Mouse (Mus musculus) neural tube, embryonic 15.5 days (tissue): Measurements from ENCODE around the gene Ncam1. TPM values are rescaled to one million over a fixed set of nuclear protein-coding genes. Genes with fewer than 3 reads are reported as not detected.

Experiments used
- ATAC-seq: fragments of 200-750 bp; cut with Nextera tagmentation; 2 replicates; pipeline ENCODE4 v1.8.0; 2017; ENCODE audit warnings: mild to moderate bottlenecking, moderate TSS enrichment, moderate library complexity; ENCODE audit not compliant: low FRiP score
- H3K27ac ChIP-seq: fragments of 300-500 bp; sonication (generic); replicated peaks from 2 replicates; pipeline ENCODE4 v1.5.1; 2015; ENCODE audit warnings: mild to moderate bottlenecking, inconsistent platforms
- H3K27me3 ChIP-seq: fragments of 300-500 bp; sonication (generic); replicated peaks from 2 replicates; pipeline ENCODE4 v1.6.1; 2015; ENCODE audit warnings: inconsistent platforms
- H3K36me3 ChIP-seq: fragments of 300-500 bp; sonication (generic); 2 replicates; pipeline ENCODE4 v1.6.1; 2015; ENCODE audit warnings: inconsistent platforms
- H3K4me1 ChIP-seq: fragments of 300-500 bp; sonication (generic); 2 replicates; pipeline ENCODE4 v1.6.1; 2015; ENCODE audit warnings: inconsistent platforms
- H3K4me2 ChIP-seq: fragments of 300-500 bp; sonication (generic); 2 replicates; pipeline ENCODE4 v1.6.1; 2015; ENCODE audit warnings: inconsistent platforms, mild to moderate bottlenecking, moderate library complexity
- H3K4me3 ChIP-seq: fragments of 300-500 bp; sonication (generic); replicated peaks from 2 replicates; pipeline ENCODE4 v1.5.1; 2015; ENCODE audit warnings: mild to moderate bottlenecking, inconsistent platforms
- H3K9ac ChIP-seq: fragments of 300-500 bp; sonication (generic); replicated peaks from 2 replicates; pipeline ENCODE4 v1.6.1; 2015; ENCODE audit warnings: mild to moderate bottlenecking, inconsistent platforms
- H3K9me3 ChIP-seq: fragments of 300-500 bp; sonication (generic); replicated peaks from 2 replicates; pipeline ENCODE4 v1.6.1; 2016; ENCODE audit warnings: inconsistent platforms
- WGBS: fragments of 180-500 bp; shearing (Covaris S2); methylation state at CpG from one replicate; pipeline ENCODE4 v1.1.7; 2015; ENCODE audit warnings: mixed read lengths; 5-methylcytosine and 5-hydroxymethylcytosine counted together
- polyA plus RNA-seq: library from polyadenylated mRNA; unstranded; fragments of >200 nt; fragmentation: Nextera tagmentation; extraction: Ambion mirVana; gene quantifications from 2 replicates; pipeline ENCODE4 v1.2.1, GENCODE M21; 2015

Ncam1 gene
- polyA plus RNA-seq, 1 experiment from 2014 or later, result 434 TPM

DNA sequence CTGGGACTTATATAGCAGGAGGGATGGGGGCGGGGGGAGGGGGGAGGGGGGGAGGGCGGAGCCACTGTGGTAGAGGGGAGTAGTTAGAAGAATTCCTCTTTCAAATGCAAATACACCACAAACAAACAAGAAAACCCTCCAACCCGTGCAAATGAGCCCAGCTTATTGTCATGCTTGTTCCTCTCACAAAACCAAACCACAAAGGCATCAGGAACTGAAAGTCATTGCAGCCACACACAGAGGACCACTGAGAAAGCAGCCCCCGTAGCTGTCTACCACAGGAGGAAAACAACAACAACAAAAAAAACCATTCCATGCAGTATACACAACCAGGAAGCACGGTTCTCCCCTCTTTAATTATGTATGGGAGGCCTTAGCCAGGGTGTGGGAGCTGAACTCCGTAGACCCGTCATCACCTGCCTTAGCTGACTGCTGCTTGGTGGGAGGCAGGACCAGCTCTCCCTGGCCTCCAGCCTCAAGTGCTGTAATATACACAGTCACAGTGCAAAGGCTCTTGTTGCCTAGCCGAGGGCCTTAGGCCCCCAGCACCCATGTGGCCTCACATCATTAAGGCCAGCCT is 264.7 kb downstream of the Ncam1 start:
- Histone ChIP-seq H3K4me2 (no peak overlapping the region), H3K27ac (peak overlapping the region; percentile 68), H3K9me3 (no peaks in the 10 kb centered on the region), H3K9ac (no peak overlapping the region), H3K27me3 (no peaks in the 10 kb centered on the region), H3K36me3 (peaks cover 26% of the 10 kb centered on the region), H3K4me1 (peaks cover 33% of the 10 kb centered on the region), H3K4me3 (no peak overlapping the region)
- no peak for ATAC-seq
- WGBS, result 16% methylated on average over 7 of the region's 8 CpGs

DNA sequence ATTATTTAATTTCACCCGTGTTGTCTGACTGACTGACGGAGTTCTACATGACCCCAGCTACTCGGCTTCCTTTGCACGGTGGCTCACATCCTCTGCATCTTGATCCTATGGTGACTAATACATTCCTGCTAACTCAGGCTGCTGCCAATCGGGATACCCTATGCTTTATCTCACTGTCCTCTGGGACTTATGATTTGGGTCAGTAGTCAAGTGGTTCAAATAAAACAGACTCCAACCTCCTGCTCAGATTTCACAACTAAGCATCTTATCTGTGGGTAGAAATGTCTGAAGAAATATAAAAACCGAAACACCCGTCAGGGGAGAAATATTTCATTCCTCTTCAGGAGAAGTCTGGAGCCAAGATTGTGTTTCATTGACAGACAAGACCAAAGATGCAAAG is 265.3 kb downstream of the Ncam1 start:
- no peak overlapping the region for H3K27ac ChIP-seq
- H3K9ac ChIP-seq, result no peak overlapping the region
- no peak overlapping the region for H3K4me2 ChIP-seq
- no peak for ATAC-seq
- H3K36me3 ChIP-seq, result peaks cover 26% of the 10 kb centered on the region
- no peaks in the 10 kb centered on the region for H3K9me3 ChIP-seq
- peaks cover 33% of the 10 kb centered on the region for H3K4me1 ChIP-seq
- 66% methylated on average over 7 of the region's 7 CpGs for WGBS
- no peak overlapping the region for H3K4me3 ChIP-seq
- no peaks in the 10 kb centered on the region for H3K27me3 ChIP-seq

DNA sequence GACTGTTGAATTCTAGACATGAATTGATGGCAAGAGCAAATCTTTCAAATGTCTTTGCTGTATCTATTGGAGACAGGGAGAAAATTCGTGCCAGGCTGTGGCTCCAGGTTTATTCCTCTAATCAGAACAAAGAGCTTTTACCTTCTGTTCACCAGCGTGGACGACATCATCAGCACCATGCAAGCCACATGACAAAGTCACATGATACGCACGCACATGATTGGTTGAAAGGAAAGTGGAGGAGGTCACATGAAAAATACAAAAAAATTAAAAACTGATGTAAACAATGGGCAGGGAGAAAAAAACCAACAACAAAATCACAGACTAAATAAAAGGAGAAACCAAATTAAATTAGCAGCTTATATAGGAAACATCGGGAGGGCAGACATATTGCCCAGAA is 266.9 kb downstream of the Ncam1 start:
- Histone ChIP-seq H3K36me3 (peaks cover 20% of the 10 kb centered on the region), H3K27me3 (no peaks in the 10 kb centered on the region), H3K4me2 (no peak overlapping the region), H3K9ac (no peak overlapping the region), H3K4me1 (peaks cover 30% of the 10 kb centered on the region), H3K4me3 (no peak overlapping the region), H3K27ac (no peak overlapping the region), H3K9me3 (no peaks in the 10 kb centered on the region)
- 81% methylated on average over 6 of the region's 6 CpGs for WGBS
- no peak for ATAC-seq

DNA sequence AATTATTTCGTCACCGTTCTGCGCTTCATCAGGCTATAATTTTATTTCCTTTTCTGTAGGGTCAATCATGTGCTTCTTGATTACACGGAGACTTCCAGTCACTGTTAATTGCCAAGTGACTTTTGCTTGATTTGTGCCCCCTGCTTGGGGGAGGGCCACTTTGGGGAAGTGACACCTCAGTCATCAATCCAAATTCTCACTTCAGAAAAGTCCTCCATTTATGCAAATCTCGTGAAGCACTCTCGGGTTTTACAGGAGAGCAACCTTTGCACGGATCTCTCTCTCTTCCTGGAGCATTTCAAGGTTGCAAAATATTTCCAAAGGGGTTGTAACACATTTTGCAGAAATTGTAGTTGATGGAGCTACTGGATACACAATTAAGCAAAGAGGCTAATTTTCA is 267.5 kb downstream of the Ncam1 start:
- Histone ChIP-seq H3K9me3 (no peaks in the 10 kb centered on the region), H3K36me3 (peaks cover 17% of the 10 kb centered on the region), H3K4me2 (no peak overlapping the region), H3K4me1 (peaks cover 27% of the 10 kb centered on the region), H3K9ac (no peak overlapping the region), H3K27me3 (no peaks in the 10 kb centered on the region), H3K27ac (peak overlapping the region; percentile 11; the same call in 1 of the 2 replicates), H3K4me3 (no peak overlapping the region)
- ATAC-seq, result no peak
- WGBS, result 46% methylated on average over 7 of the region's 7 CpGs

DNA sequence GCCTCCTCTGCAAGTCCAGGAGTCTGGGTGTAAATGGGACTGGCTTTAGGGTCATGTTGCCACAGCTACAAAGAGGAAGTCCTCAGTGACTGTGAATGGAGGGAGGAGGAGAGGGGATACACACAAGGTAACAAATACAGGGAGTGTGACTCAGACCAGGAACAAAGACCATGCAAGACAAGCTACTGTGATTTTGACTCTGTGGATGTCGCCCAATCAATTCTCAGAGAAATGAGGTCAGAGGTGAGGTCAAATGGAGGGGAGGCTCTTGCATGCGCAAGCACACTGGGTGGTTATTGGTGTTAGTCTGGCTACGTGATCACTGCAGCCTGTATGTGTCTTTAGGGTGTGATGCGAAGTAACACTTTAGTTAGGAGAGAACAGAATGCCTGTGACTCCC is 268.0 kb downstream of the Ncam1 start:
- no peak overlapping the region for H3K4me3 ChIP-seq
- no peak overlapping the region for H3K4me2 ChIP-seq
- no peaks in the 10 kb centered on the region for H3K27me3 ChIP-seq
- peaks cover 17% of the 10 kb centered on the region for H3K36me3 ChIP-seq
- 43% methylated on average over 4 of the region's 4 CpGs for WGBS
- H3K4me1 ChIP-seq, result peaks cover 27% of the 10 kb centered on the region
- no peaks in the 10 kb centered on the region for H3K9me3 ChIP-seq
- peak overlapping the region; percentile 11; the same call in 1 of the 2 replicates for H3K27ac ChIP-seq
- no peak overlapping the region for H3K9ac ChIP-seq
- no peak for ATAC-seq

DNA sequence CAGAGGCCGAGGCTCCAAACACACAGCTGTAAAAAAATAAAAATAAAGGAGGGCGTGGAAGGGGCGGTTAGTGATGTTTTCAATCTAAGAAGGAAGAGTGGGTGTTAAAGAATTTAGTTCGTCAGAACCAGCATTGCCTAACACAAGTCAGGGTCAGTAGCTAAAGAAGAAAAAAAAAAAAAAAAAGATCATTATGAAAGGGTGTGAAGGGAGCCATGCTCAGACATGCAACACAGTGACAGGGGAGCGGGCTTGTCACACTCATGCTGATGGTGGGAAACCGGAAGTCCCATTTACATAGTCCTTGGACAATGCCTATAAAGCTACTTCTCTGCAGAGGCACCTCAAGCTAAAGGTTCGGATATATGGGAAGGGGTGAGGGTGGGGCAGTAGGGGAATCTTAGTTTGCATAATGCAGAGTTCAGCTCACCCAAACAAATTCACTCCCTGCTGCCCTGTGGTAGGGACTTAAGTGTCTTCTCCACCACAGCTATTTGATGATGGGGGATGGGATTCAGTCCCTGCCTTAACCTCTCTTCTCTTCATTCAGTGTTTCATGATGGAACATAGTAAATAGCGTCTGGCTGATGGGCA is 269.3 kb downstream of the Ncam1 start:
- WGBS, result 67% methylated on average over 8 of the region's 8 CpGs

DNA sequence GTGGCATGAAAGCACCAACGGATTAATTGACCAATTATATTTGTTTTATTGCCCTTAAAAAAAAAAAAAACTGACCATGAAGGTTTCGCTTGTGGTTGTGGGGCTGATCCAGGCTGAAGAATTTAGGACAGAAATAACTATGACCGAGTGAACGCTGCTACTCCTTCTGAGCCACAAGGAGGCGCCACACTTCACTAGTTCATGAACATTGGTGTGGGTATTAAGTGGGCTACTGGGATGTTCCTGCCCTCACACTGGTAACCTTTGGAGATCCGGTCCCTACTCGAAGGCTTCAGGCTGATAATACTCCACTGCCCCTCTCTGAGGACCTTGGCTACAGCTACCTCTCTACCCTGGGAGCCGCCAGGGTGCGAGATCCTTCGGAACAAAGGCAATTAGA is 269.8 kb downstream of the Ncam1 start:
- no peaks in the 10 kb centered on the region for H3K9me3 ChIP-seq
- no peak overlapping the region for H3K4me2 ChIP-seq
- 45% methylated on average over 10 of the region's 10 CpGs for WGBS
- no peak overlapping the region for H3K27ac ChIP-seq
- peaks cover 22% of the 10 kb centered on the region for H3K4me1 ChIP-seq
- peaks cover 17% of the 10 kb centered on the region for H3K36me3 ChIP-seq
- H3K4me3 ChIP-seq, result no peak overlapping the region
- no peak for ATAC-seq
- no peaks in the 10 kb centered on the region for H3K27me3 ChIP-seq
- H3K9ac ChIP-seq, result no peak overlapping the region

More for the DNA sequence above, 269.3 kb downstream of the Ncam1 start:
- no peak for ATAC-seq
- Histone ChIP-seq H3K27me3 (no peaks in the 10 kb centered on the region), H3K4me3 (no peak overlapping the region), H3K27ac (no peak overlapping the region), H3K36me3 (peaks cover 17% of the 10 kb centered on the region), H3K4me1 (peaks cover 25% of the 10 kb centered on the region), H3K9ac (no peak overlapping the region), H3K9me3 (no peaks in the 10 kb centered on the region), H3K4me2 (no peak overlapping the region)

DNA sequence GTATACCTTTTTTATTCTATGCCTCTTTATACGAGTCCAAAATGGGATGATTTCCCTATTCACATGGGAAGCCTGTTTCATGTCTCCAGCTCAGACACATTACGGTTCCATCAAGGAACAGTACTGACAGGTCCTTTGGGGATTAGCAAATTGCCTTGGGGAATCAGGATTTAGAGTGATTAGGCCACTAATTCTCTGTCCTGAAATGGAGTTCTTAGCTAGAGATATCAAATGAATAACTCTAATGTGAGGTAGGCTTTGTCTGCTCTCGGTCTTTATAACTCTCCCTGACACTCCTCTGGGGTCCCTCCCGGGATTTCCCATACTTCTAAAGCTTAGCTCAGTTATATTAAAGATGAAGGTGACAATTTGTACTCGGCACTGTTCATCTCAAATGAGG is 270.7 kb downstream of the Ncam1 start:
- Histone ChIP-seq H3K4me3 (no peak overlapping the region), H3K9ac (no peak overlapping the region), H3K9me3 (no peaks in the 10 kb centered on the region), H3K4me2 (no peak overlapping the region), H3K36me3 (peaks cover 21% of the 10 kb centered on the region), H3K4me1 (peaks cover 21% of the 10 kb centered on the region), H3K27ac (no peak overlapping the region), H3K27me3 (no peaks in the 10 kb centered on the region)
- ATAC-seq, result no peak
- WGBS, result 59% methylated on average over 5 of the region's 5 CpGs

DNA sequence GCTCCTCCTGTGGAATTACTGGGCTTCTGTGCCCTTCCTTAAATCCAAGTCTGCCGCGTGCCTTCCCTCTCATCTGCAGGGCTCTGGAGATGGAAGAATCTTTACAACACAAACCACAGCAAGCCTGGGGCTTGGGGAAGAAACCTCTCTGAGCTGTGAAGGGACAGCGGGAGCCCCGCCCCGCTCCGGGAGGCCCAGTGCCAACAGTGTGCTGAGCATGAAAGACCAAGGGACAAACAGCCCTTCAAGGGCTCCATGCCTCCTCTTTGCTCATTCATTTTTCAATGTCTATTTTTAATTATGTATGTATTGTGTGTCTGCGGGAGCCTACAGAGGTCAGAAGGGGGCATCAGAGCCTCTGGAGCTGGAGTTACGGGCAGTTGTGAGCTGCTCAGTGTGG is 271.4 kb downstream of the Ncam1 start:
- H3K9me3 ChIP-seq, result no peaks in the 10 kb centered on the region
- no peaks in the 10 kb centered on the region for H3K27me3 ChIP-seq
- no peak overlapping the region for H3K4me2 ChIP-seq
- ATAC-seq, result no peak
- peak overlapping the region; percentile 68 for H3K27ac ChIP-seq
- H3K9ac ChIP-seq, result no peak overlapping the region
- H3K36me3 ChIP-seq, result peaks cover 26% of the 10 kb centered on the region
- H3K4me1 ChIP-seq, result peaks cover 21% of the 10 kb centered on the region
- WGBS, result 45% methylated on average over 8 of the region's 8 CpGs
- no peak overlapping the region for H3K4me3 ChIP-seq

DNA sequence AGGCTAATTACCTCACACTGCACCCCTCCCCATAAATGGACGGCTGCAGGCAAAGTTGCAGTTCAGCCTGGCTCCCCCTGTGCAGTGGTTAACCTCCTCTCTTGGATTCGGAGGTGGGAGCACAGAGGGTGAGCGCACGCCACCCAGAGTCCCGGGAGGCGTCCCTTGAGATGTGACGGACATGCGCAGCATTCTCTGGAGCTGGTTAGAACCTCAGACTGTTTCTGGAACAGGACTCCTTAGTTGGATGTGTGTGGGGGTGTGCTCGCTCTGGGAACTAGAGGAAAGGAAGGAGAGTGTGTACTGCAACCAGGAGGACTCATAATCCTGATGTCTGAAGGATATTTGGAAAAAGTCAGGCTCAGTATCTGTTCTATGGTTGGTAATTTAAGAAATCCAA is 274.0 kb downstream of the Ncam1 start:
- H3K9me3 ChIP-seq, result no peaks in the 10 kb centered on the region
- 63% methylated on average over 9 of the region's 9 CpGs for WGBS
- H3K9ac ChIP-seq, result no peak overlapping the region
- peaks cover 14% of the 10 kb centered on the region for H3K4me1 ChIP-seq
- H3K27ac ChIP-seq, result no peak overlapping the region
- peaks cover 33% of the 10 kb centered on the region for H3K36me3 ChIP-seq
- no peaks in the 10 kb centered on the region for H3K27me3 ChIP-seq
- no peak overlapping the region for H3K4me2 ChIP-seq
- no peak overlapping the region for H3K4me3 ChIP-seq
- ATAC-seq, result no peak

DNA sequence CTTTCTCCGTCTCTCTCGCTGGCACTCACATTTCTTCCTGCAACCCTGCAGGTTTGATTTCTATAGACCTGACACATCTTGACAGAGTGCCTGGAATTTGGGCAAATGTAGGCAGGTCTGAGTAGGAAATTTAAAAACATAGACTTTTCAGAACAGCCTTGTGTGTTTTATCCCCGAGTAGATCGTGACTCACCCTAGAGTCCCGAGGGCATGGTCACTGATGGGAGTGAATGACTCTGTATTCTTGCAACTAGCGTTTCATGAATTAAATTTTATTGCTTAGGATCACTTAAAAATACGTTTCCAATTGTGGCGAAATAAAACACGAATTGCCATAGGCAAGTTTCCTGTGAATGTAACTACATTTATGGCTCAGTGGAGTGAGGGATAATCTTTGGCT is 274.8 kb downstream of the Ncam1 start:
- Histone ChIP-seq H3K9ac (no peak overlapping the region), H3K27me3 (no peaks in the 10 kb centered on the region), H3K27ac (0 out of 2 replicates have a peak overlapping the region, but pooled peaks have one; percentile 18), H3K4me1 (peaks cover 14% of the 10 kb centered on the region), H3K9me3 (no peaks in the 10 kb centered on the region), H3K36me3 (peaks cover 42% of the 10 kb centered on the region), H3K4me3 (no peak overlapping the region), H3K4me2 (no peak overlapping the region)
- no peak for ATAC-seq
- WGBS, result 67% methylated on average over 9 of the region's 9 CpGs

DNA sequence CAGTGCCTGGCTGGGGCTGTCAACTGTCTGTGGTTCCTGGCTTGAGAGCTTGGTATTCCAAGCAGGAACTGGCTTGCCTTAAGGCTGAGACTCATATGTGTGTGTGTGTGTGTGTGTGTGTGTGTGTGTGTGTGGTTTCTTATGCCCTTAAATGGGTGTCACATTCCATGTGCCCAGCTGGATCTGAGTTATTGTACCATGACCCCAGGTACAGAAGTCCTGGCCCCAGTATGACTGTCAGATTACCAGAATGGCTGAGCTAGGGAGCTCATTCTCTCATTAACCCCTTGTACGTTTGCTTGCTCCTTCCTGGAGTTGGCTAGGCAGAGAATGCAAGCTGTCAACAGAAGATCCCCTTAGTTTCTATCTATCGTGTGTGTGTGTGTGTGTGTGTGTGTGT is 284.4 kb downstream of the Ncam1 start:
- WGBS, result 84% methylated on average over 2 of the region's 2 CpGs
- H3K27ac ChIP-seq, result no peak overlapping the region
- no peak overlapping the region for H3K9ac ChIP-seq
- no peak overlapping the region for H3K4me3 ChIP-seq
- H3K36me3 ChIP-seq, result peaks cover 59% of the 10 kb centered on the region
- no peaks in the 10 kb centered on the region for H3K9me3 ChIP-seq
- H3K4me1 ChIP-seq, result no peaks in the 10 kb centered on the region
- H3K4me2 ChIP-seq, result no peak overlapping the region
- no peaks in the 10 kb centered on the region for H3K27me3 ChIP-seq
- ATAC-seq, result no peak
